Mouse (Mus musculus): ENCODE measurements around the gene Fhod1. TPM values are rescaled to one million over a fixed set of nuclear protein-coding genes. Genes with fewer than 3 reads are reported as not detected.

The Fhod1 gene
- total and polyA plus RNA-seq, 3 experiments = 2.5 to 10.9 TPM; not detected in 1

DNA sequence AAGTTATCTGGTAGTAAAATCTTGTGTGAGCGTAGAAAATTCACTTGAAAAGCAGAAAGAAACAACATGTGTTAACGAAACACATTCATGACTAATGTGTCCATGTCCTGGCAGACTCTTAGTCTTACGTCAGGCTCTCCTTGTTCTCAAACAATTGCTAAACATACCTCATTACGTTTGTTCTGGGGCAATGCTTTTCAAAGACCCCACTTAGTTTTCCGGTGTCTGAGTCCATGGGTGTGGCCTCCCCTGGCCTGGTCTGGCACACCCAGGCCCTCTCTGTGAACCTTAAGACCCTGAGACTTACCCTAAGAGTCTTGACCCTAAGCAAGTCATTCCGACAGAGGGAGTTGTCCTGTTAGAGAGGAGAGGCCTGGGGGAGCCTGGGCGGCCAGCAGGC is 46.2 kb upstream of the Fhod1 start:
- Histone ChIP-seq H3K9ac (ENCODE audit: control insufficient read depth, low read depth, low read length, poor library complexity, severe bottlenecking) (no peak overlapping the region), H3K27me3 (ENCODE audit: control insufficient read depth in 1 of 2, insufficient read depth in 2 of 2, low read length in 2 of 2) (peaks cover 9% of the 10 kb centered on the region in 2 experiments), H3K4me3 (ENCODE audit: control insufficient read depth in 1 of 2, insufficient read depth in 1 of 2, low read depth in 2 of 2, low read length in 2 of 2) (no peak overlapping the region), H3K79me2 (ENCODE audit: control insufficient read depth, insufficient read depth, low read length, poor library complexity) (no peaks in the 10 kb centered on the region), H3K36me3 (ENCODE audit: control insufficient read depth in 1 of 2, insufficient read depth in 2 of 2, low read length in 2 of 2) (no peaks in the 10 kb centered on the region), H3K9me3 (replicated peaks; ENCODE audit: insufficient read depth, low read length) (no peaks in the 10 kb centered on the region), H3K4me1 (ENCODE audit: control insufficient read depth in 1 of 2, insufficient read depth in 2 of 2, low read length in 2 of 2) (no peaks in the 10 kb centered on the region; a peak in 1 of 4 replicates), H3K27ac (ENCODE audit: control insufficient read depth, low read depth, low read length) (no peak overlapping the region)
- TF ChIP-seq CHD1 (IDR thresholded peaks at IDR 0.05; ENCODE audit: low read depth, low read length) = no peak
- TF ChIP-seq MAFK (IDR thresholded peaks at IDR 0.05; ENCODE audit: borderline replicate concordance, low read depth, low read length) = no peak
- TF ChIP-seq ZMIZ1 (IDR thresholded peaks at IDR 0.05; ENCODE audit: low read depth, low read length) = no peak
- TF ChIP-seq MXI1 (IDR thresholded peaks at IDR 0.05; ENCODE audit: low read depth, low read length) = no peak
- no peak for TF ChIP-seq CHD2 (IDR thresholded peaks at IDR 0.05; ENCODE audit: low read length)
- TF ChIP-seq GATA1 (IDR thresholded peaks at IDR 0.05; ENCODE audit: low read depth, low read length) = no peak
- TF ChIP-seq USF2 (IDR thresholded peaks at IDR 0.05; ENCODE audit: borderline replicate concordance in 1 of 2, insufficient read depth in 1 of 2, low read depth in 1 of 2, low read length in 2 of 2) = no peak
- TF ChIP-seq SMC3 (IDR thresholded peaks at IDR 0.05; ENCODE audit: low read depth, low read length) = no peak
- no peak for TF ChIP-seq HCFC1 (IDR thresholded peaks at IDR 0.05; ENCODE audit: low read depth, low read length)
- TF ChIP-seq RAD21 (IDR thresholded peaks at IDR 0.05; ENCODE audit: low read depth, low read length) = no peak
- TF ChIP-seq ZNF384 (IDR thresholded peaks at IDR 0.05; ENCODE audit: low read depth, low read length) = no peak
- TF ChIP-seq EP300 (IDR thresholded peaks at IDR 0.05; ENCODE audit: low read depth in 1 of 2, low read length in 2 of 2) = no peak
- no peak for TF ChIP-seq NELFE (IDR thresholded peaks at IDR 0.05; ENCODE audit: low read depth, low read length)
- DNase-seq (ENCODE audit: low read depth, low spot score) = no peak

DNA sequence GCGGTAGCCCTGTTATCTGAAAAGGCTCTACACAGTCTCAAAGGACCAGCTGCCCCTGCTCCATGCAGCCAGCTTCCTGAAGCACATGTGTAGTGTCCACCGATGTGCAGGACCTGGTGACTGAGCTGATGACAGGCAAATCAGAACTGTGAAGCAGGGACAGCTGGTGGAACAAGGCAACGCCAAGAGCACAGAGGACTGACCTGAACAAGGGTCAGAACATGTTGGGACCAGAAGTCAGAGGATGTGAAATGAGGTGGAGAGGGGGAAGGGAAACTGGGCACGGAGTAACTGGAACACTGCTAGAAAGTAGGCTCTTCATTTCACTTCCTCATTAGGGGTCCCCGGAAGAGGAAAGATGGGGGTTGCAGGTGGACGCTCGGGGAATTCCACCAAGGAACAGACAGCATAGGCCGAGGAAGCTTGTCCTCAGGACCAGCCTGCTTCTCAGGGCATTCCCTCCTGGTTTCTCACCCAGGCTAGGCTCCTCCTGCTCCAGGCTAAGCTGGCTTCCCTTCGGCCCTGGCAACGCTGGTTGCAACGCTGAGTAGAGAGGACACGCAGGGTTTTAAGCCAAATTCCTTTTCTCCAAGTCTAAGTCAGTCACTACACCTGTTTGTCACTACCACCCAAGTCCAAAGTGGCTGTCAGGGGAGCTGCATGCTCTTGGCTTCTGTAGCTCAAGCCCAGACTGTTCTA is 45.5 kb upstream of the Fhod1 start:
- H3K27me3 ChIP-seq (ENCODE audit: control insufficient read depth in 1 of 2, insufficient read depth in 2 of 2, low read length in 2 of 2) = peaks cover 5 to 7% of the 10 kb centered on the region in 2 experiments
- no peak for DNase-seq (ENCODE audit: low read depth, low spot score)

More for the DNA sequence above, 45.5 kb upstream of the Fhod1 start:
- no peak overlapping the region for H3K4me3 ChIP-seq (ENCODE audit: control insufficient read depth in 1 of 2, insufficient read depth in 1 of 2, low read depth in 2 of 2, low read length in 2 of 2)
- H3K79me2 ChIP-seq (ENCODE audit: control insufficient read depth, insufficient read depth, low read length, poor library complexity) = no peaks in the 10 kb centered on the region
- H3K4me1 ChIP-seq (ENCODE audit: control insufficient read depth in 1 of 2, insufficient read depth in 2 of 2, low read length in 2 of 2) = no peaks in the 10 kb centered on the region; a peak in 1 of 4 replicates
- TF ChIP-seq POLR2AphosphoS2 (IDR thresholded peaks at IDR 0.05; ENCODE audit: low read length) (no peak), MYB (IDR thresholded peaks at IDR 0.05; ENCODE audit: low read depth, low read length) (no peak), TCF12 (IDR thresholded peaks at IDR 0.05; ENCODE audit: low read depth, low read length) (no peak), BHLHE40 (IDR thresholded peaks at IDR 0.05; ENCODE audit: borderline replicate concordance, low read depth, low read length) (no peak), MAZ (IDR thresholded peaks at IDR 0.05; ENCODE audit: low read depth, low read length) (no peak), MAFK (IDR thresholded peaks at IDR 0.05; ENCODE audit: borderline replicate concordance, low read depth, low read length) (no peak)
- no peak overlapping the region for H3K27ac ChIP-seq (ENCODE audit: control insufficient read depth, low read depth, low read length)
- no peaks in the 10 kb centered on the region for H3K36me3 ChIP-seq (ENCODE audit: control insufficient read depth in 1 of 2, insufficient read depth in 2 of 2, low read length in 2 of 2)
- H3K9me3 ChIP-seq (replicated peaks; ENCODE audit: insufficient read depth, low read length) = no peaks in the 10 kb centered on the region
- H3K9ac ChIP-seq (ENCODE audit: control insufficient read depth, low read depth, low read length, poor library complexity, severe bottlenecking) = no peak overlapping the region
